Comparison of ENCODE assay signal across 7 mouse cellular contexts in the genomic region with DNA sequence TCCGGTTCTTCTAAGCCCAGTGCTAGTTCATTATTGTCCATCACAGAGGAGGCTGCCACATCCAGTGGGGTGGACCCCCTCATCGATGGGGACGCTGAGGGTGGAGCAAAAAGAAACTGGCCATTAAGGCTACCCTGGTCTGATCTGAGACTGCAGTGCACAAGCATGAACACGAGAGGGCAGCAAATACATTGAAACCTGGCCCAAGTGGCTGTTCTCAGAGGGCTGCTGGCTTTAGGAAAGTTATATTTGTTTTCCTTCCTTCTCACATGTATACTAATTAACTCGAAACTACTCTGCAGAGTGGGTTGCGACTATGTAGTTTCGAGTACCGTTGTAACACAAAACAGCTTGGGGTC.
DNase-seq lines count a peak whose midpoint lies in the region; TF ChIP-seq lines count a peak whose summit lies in the region.

No protein-coding gene starts in this region.

- TF ChIP-seq POLR2A in brain, embryonic 14.5 days (IDR thresholded peaks at IDR 0.05; ENCODE audit: borderline replicate concordance, extremely low read depth, insufficient read depth, insufficient read length, poor library complexity, severe bottlenecking): no peak

- no peak overlapping the region for H3K4me3 ChIP-seq in forebrain, embryonic 10.5 days

- H3K9me3 ChIP-seq in forebrain, embryonic 10.5 days: no peaks in the 10 kb centered on the region

- WGBS in forebrain, embryonic 10.5 days: 28% methylated on average over 8 of the region's 8 CpGs
- WGBS in large intestine, adult 2 months: 4% methylated on average over 8 of the region's 8 CpGs

- peak; percentile 86 for DNase-seq in NIH3T3 (ENCODE audit: low read depth)
- peak; percentile 79 for DNase-seq in brain, embryonic 14.5 days (ENCODE audit: low read depth)
- DNase-seq in forebrain, embryonic 10.5 days (ENCODE audit: extremely low spot score, low spot score): peak; percentile 56
- DNase-seq in heart, postnatal 4 days: peak; percentile 75
- DNase-seq in large intestine, adult 2 months (ENCODE audit: low read depth, low spot score): peak; percentile 13
- peak; percentile 59 for DNase-seq in lung, postnatal 14 days
- DNase-seq in retina, postnatal 7 days (ENCODE audit: low read depth, low spot score): peak; percentile 49

- peak; percentile 95 for TF ChIP-seq CTCF in brain, embryonic 14.5 days (IDR thresholded peaks at IDR 0.05; ENCODE audit: borderline replicate concordance, extremely low read depth, insufficient read depth, insufficient read length)

- no peak overlapping the region for H3K27ac ChIP-seq in forebrain, embryonic 10.5 days

- H3K36me3 ChIP-seq in forebrain, embryonic 10.5 days (replicated peaks): no peaks in the 10 kb centered on the region

- H3K4me1 ChIP-seq in forebrain, embryonic 10.5 days: no peaks in the 10 kb centered on the region

- H3K27me3 ChIP-seq in forebrain, embryonic 10.5 days (ENCODE audit: poor library complexity, severe bottlenecking): no peaks in the 10 kb centered on the region

Comparison
In these comparisons a context has a peak if more than half of its experiments do, and no peak if none do; other contexts are left out.
1. DNase-seq: peak in every context shown above with its lines; median percentile 86 in NIH3T3; 79 in brain, embryonic 14.5 days; 75 in heart, postnatal 4 days; 59 in lung, postnatal 14 days; 56 in forebrain, embryonic 10.5 days; 49 in retina, postnatal 7 days; 13 in large intestine, adult 2 months.